Mouse (Mus musculus) lung, postnatal 0 days (tissue): ENCODE data around the gene Elmod3. TPM values are rescaled to one million over a fixed set of nuclear protein-coding genes. Genes with fewer than 3 reads are reported as not detected.

Source experiments
- ATAC-seq: fragments of 200-750 bp; cut with Nextera tagmentation; 2 replicates; pipeline ENCODE4 v1.8.0; 2017; ENCODE audit warnings: moderate library complexity
- DNase-seq: peaks from one replicate; pipeline ENCODE4 v3.0.0-alpha.2; 2016; ENCODE audit warnings: low spot score
- H3K27ac ChIP-seq: fragments of 300-500 bp; sonication (generic); 2 replicates; pipeline ENCODE4 v1.5.1; 2014; ENCODE audit warnings: antibody characterized with exemption, mild to moderate bottlenecking, low read length, mixed read lengths
- H3K27me3 ChIP-seq: fragments of 300-500 bp; sonication (generic); replicated peaks from 2 replicates; pipeline ENCODE4 v1.6.1; 2014; ENCODE audit warnings: low read length, mixed read lengths; ENCODE audit not compliant: insufficient read depth
- H3K36me3 ChIP-seq: fragments of 300-500 bp; sonication (generic); 2 replicates; pipeline ENCODE4 v1.6.1; 2014; ENCODE audit warnings: low read length, mixed read lengths; ENCODE audit not compliant: insufficient read depth
- H3K4me1 ChIP-seq: fragments of 300-500 bp; sonication (generic); 2 replicates; pipeline ENCODE4 v1.6.1; 2014; ENCODE audit warnings: antibody characterized with exemption, low read depth, low read length, mixed read lengths; ENCODE audit not compliant: insufficient read depth
- H3K4me2 ChIP-seq: fragments of 300-500 bp; sonication (generic); replicated peaks from 2 replicates; pipeline ENCODE4 v1.6.1; 2014; ENCODE audit warnings: low read depth, mild to moderate bottlenecking, low read length, moderate library complexity, mixed read lengths
- H3K4me3 ChIP-seq: fragments of 300-500 bp; sonication (generic); 2 replicates; pipeline ENCODE4 v1.5.1; 2014; ENCODE audit warnings: low read depth, low read length
- H3K9ac ChIP-seq: fragments of 300-500 bp; sonication (generic); replicated peaks from 2 replicates; pipeline ENCODE4 v1.6.1; 2014; ENCODE audit warnings: low read depth, mild to moderate bottlenecking
- H3K9me3 ChIP-seq: fragments of 300-500 bp; sonication (generic); 2 replicates; pipeline ENCODE4 v1.6.1; 2016; ENCODE audit warnings: low read length, mixed read lengths
- CTCF ChIP-seq: IDR thresholded peaks from 2 replicates; pipeline ENCODE4 v1.5.1; 2016; ENCODE audit warnings: antibody characterized with exemption, mild to moderate bottlenecking
- EP300 ChIP-seq: IDR thresholded peaks from 2 replicates; pipeline ENCODE4 v1.6.1; 2016; ENCODE audit warnings: antibody characterized with exemption, mild to moderate bottlenecking, control low read depth
- WGBS: fragments of 180-500 bp; shearing (Covaris S2); extraction: QIAGEN DNeasy Blood & Tissue Kit; methylation state at CpG from one replicate; pipeline ENCODE4 v1.1.7; 2014; 5-methylcytosine and 5-hydroxymethylcytosine counted together
- polyA plus RNA-seq: library from polyadenylated mRNA; unstranded; fragments of >200 nt; fragmentation: Nextera tagmentation; extraction: Ambion mirVana; gene quantifications from 2 replicates; pipeline ENCODE4 v1.2.1, GENCODE M21; 2015

The Elmod3 gene
- polyA plus RNA-seq, 1 experiment from 2014 or later: 19.7 TPM

DNA sequence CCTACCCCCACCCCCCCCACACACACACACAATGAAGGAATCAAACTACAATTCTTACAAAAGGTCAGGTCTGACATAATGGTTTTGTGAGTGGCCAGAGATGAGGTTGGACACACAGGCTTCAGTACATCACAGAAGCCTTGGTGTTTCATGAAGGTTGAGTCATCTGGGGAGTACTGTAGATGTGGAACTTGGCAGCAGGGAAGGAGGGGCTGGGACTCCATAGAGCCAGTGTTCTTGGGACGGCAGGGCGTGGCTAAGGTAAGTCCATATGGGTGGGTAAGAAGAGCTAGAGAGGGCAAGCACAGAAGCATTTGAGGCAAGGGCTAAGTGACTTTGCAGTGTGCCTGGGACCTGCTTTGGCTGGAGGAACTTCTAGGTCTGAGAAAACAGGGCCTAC, 5.9 kb upstream of the Elmod3 start:
- peaks cover 5% of the 10 kb centered on the region; the same call in 1 of the 2 replicates for H3K4me1 ChIP-seq
- DNase-seq (no peak), ATAC-seq (peak; percentile 19)
- no peak overlapping the region for H3K4me2 ChIP-seq
- no peak overlapping the region for H3K9ac ChIP-seq
- no peak overlapping the region for H3K4me3 ChIP-seq
- peaks cover 30% of the 10 kb centered on the region for H3K36me3 ChIP-seq
- no peak overlapping the region for H3K27ac ChIP-seq
- no peaks in the 10 kb centered on the region for H3K27me3 ChIP-seq
- 73% methylated on average over 2 of the region's 2 CpGs for WGBS
- no peak for TF ChIP-seq EP300
- no peak for TF ChIP-seq CTCF
- no peaks in the 10 kb centered on the region for H3K9me3 ChIP-seq

DNA sequence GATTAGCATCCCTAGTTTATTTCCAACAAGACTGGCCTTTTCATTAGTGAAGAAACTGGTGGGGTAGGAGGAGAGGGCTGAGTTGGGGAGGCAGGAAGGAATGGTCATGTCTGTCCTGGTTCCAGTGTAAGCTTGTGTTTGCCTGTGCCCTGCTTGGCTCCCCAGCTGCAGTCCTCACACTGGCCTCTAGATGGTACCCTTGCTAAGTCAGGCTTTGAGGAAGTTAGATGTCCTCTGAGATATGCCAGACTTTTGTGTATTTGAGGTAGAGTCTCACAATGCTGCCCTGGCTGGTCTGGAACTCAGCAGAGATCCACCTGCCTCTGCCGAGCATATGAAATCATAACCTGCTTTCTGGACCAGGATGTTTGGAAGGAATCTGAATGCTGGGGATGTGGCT, 3.5 kb upstream of the Elmod3 start:
- Histone ChIP-seq H3K4me3 (no peak overlapping the region), H3K4me1 (peaks cover 20% of the 10 kb centered on the region), H3K9ac (no peak overlapping the region), H3K4me2 (no peak overlapping the region), H3K27me3 (no peaks in the 10 kb centered on the region), H3K9me3 (no peaks in the 10 kb centered on the region), H3K36me3 (peaks cover 19% of the 10 kb centered on the region; the same call in 1 of the 2 replicates), H3K27ac (no peak overlapping the region)
- 44% methylated on average over 1 of the region's 1 CpGs for WGBS
- no peak for TF ChIP-seq EP300
- peak; percentile 97 for TF ChIP-seq CTCF
- ATAC-seq (no peak), DNase-seq (peak; percentile 86)

DNA sequence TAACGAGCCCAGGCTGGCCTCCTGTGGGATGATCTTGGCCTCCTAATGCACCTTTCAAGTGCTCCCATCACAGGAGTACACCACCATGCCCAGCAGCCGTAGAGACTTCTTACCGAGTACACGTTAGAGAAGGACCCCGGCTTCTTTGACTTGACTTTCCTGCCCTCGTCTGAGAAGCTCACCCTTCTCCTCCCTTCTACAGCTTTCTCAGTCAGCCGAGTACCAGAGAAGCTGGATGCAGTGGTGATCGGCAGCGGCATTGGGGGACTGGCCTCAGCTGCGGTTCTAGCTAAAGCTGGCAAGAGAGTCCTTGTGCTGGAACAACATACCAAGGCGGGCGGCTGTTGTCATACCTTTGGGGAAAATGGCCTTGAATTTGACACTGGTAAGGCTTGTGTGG, 2.6 kb upstream of the Elmod3 start:
- Histone ChIP-seq H3K9me3 (no peaks in the 10 kb centered on the region), H3K9ac (no peak overlapping the region), H3K4me1 (peaks cover 24% of the 10 kb centered on the region), H3K27me3 (no peaks in the 10 kb centered on the region), H3K36me3 (0 out of 2 replicates have a peak, but pooled peaks cover 10% of the 10 kb centered on the region), H3K4me3 (no peak overlapping the region), H3K4me2 (no peak overlapping the region), H3K27ac (no peak overlapping the region)
- WGBS: 81% methylated on average over 12 of the region's 12 CpGs
- no peak for DNase-seq
- ATAC-seq: no peak
- TF ChIP-seq CTCF (no peak), EP300 (no peak)

DNA sequence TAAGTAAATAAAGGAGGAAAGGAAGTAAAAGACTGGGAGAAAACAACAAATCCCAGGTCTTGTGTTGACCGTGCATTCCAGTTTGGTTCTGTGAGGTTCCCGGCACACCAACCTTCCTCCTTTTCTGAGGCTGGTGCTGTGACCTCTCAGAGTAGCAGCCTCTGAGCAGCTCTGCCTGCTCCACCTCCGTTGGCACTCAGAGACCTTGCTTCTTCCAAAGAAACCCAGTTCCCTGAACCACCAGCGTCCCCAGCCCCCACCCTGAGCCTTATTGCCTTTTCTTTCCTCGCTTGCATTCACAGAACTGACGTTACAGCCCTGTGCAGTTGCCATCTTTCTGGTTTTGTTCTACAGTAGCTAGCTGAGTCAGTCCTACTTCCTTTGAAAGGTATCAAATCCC, 2.0 kb upstream of the Elmod3 start:
- no peak overlapping the region for H3K9ac ChIP-seq
- no peak overlapping the region for H3K27ac ChIP-seq
- 78% methylated on average over 6 of the region's 6 CpGs for WGBS
- no peak for TF ChIP-seq CTCF
- TF ChIP-seq EP300: no peak
- no peaks in the 10 kb centered on the region for H3K9me3 ChIP-seq
- H3K4me3 ChIP-seq: no peak overlapping the region
- no peaks in the 10 kb centered on the region for H3K27me3 ChIP-seq
- H3K4me2 ChIP-seq: no peak overlapping the region
- 0 out of 2 replicates have a peak, but pooled peaks cover 7% of the 10 kb centered on the region for H3K36me3 ChIP-seq
- ATAC-seq (no peak), DNase-seq (no peak)
- H3K4me1 ChIP-seq: peaks cover 24% of the 10 kb centered on the region

DNA sequence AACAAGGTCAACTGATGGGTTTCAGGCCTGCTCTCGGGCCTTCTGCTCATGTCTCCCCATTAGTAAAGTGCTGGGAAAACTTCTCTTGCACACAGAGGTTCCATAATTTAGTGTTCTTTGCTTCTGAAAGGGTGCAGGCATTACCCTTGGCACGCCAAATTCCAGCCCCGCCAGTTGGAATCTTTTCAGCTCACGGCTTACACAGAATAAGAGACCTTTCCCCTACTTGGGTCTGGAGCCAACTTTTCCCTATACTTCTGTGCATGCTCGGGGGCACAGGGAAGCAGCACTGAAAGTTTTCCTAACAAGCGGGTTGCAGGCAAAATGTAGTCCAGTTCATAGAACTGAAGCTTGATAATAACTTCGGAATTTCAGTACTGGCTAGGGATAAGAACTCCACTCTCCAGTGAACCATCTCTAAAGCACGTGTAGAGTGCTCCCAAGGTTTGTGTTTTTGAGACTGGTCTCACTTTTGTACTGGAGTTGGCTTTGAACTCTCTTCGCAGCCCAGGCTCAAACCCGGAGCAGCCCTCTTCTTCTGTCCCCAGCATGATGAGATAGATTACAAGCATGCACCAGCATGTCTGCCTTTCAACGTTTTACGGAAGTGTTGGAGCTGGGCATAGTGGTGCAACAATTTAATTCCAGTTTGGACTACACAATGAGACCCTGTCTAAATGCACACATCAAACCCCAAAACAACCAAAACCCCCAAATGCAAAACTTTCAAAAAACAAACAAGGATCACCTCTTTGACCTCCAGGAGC, 761 bp upstream of the Elmod3 start:
- H3K9ac ChIP-seq: peak overlapping the region; percentile 47
- no peak for TF ChIP-seq CTCF
- no peak for TF ChIP-seq EP300
- peak overlapping the region; percentile 90 for H3K27ac ChIP-seq
- H3K27me3 ChIP-seq: no peaks in the 10 kb centered on the region
- ATAC-seq (peak; percentile 11), DNase-seq (peak; percentile 53)
- no peaks in the 10 kb centered on the region for H3K9me3 ChIP-seq
- peak overlapping the region; percentile 68 for H3K4me2 ChIP-seq
- 22% methylated on average over 12 of the region's 12 CpGs for WGBS
- H3K4me3 ChIP-seq: peak overlapping the region; percentile 50
- peaks cover 24% of the 10 kb centered on the region for H3K4me1 ChIP-seq
- 0 out of 2 replicates have a peak, but pooled peaks cover 5% of the 10 kb centered on the region for H3K36me3 ChIP-seq

DNA sequence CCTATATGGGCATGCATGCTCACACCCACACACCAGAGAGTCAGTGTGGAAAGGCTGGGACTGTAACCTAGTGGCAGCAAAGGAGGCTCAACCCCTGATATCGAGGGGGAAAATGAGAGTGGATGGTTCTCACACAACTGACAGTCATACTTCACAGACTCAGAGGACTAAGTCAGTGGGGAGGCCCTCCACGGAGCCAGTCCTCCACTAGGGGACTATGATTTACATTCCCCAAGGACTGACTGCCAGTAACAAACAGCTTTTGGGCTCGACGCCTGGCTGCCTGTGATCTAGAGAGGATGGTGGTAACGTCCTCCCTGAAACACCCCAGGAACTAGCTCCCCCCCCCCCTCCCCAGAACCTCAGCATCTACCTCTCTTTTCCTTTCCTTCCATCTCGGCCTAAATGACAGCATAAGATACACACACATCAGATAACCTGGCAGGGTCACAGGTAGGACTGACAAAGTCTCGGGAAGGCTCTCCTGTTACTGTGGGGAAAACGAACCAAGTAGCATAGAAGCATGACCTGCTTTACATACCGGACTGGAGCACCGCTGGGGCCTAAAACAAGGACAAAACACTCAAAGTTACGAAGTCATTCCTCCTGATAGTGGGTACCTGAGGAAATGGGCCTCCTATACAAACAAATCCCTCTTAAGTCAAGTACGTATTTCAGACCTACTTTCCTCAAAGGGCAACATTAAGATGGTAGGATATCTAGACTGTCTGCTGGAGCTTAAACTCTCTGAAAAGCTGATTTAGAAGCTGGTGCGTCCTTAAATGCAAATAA, 934 bp downstream of the Elmod3 start:
- H3K27ac ChIP-seq: peak overlapping the region; percentile 88
- WGBS: 18% methylated on average over 13 of the region's 13 CpGs

More for the DNA sequence above, 934 bp downstream of the Elmod3 start:
- H3K9me3 ChIP-seq: no peaks in the 10 kb centered on the region
- DNase-seq: peak; percentile 92
- H3K27me3 ChIP-seq: no peaks in the 10 kb centered on the region
- peak; percentile 71 for ATAC-seq
- H3K4me2 ChIP-seq: peak overlapping the region; percentile 68
- TF ChIP-seq EP300 (peak; percentile 75), CTCF (peak; percentile 52)
- H3K4me3 ChIP-seq: peak overlapping the region; percentile 50
- no peaks in the 10 kb centered on the region; the same call in 1 of the 2 replicates for H3K36me3 ChIP-seq
- H3K4me1 ChIP-seq: peaks cover 24% of the 10 kb centered on the region
- H3K9ac ChIP-seq: peak overlapping the region; percentile 47
